Mouse (Mus musculus) lung, adult 2 months (tissue): Measurements from ENCODE around the gene M6pr.

Source experiments
- CTCF ChIP-seq: fragments of 200-500 bp; IDR thresholded peaks from 2 replicates; pipeline ENCODE4 v1.5.1; 2011; ENCODE audit warnings: mild to moderate bottlenecking, low read length, control low read depth; ENCODE audit not compliant: insufficient read depth
- POLR2A ChIP-seq: fragments of 200-500 bp; IDR thresholded peaks from 2 replicates; pipeline ENCODE4 v1.6.1; 2011; ENCODE audit warnings: low read depth, mild to moderate bottlenecking, control low read depth, low read length, borderline replicate concordance; ENCODE audit errors: extremely low read depth

GRCm38 (mm10) chr6:122334786-122335340, 26.3 kb downstream of the M6pr start:
- TF ChIP-seq CTCF (no peak), POLR2A (no peak)
